Mouse (Mus musculus) lung, postnatal 0 days (tissue): ENCODE measurements around the gene B4galnt4.

Source experiments
- CTCF ChIP-seq: IDR thresholded peaks from 2 replicates; pipeline ENCODE4 v1.5.1; 2016; ENCODE audit warnings: antibody characterized with exemption, mild to moderate bottlenecking
- EP300 ChIP-seq: IDR thresholded peaks from 2 replicates; pipeline ENCODE4 v1.6.1; 2016; ENCODE audit warnings: antibody characterized with exemption, mild to moderate bottlenecking, control low read depth

DNA sequence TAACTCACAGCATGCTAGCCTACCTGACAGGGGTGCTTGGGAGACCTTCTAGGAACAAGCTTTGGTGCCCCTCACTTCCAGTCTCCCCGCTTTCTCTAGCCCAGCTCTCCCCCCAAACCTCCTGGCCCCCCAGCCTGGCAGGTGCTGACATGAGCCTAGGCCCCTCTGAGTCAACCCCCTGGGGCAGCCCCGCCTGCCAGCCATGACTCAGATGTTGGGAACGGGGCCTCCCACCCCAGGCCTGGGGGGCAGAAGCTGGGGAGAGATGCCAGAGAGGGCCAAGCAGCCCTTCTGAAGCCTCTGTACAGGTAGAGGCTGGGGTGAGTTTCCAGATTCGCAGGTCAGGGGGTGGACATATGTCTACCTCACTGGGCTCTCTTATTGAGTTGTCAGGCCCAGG, 18.0 kb downstream of the B4galnt4 start:
- TF ChIP-seq CTCF (no peak), EP300 (no peak)
